Mouse (Mus musculus) frontal cortex, adult 2 months (tissue): Measurements from ENCODE around the gene Krtap4-1. TPM values are rescaled to one million over a fixed set of nuclear protein-coding genes. Genes with fewer than 3 reads are reported as not detected.
A peak's percentile ranks its signal among the peaks of the same experiment; 100 is the strongest.
"Not testable (repeated sequence)": the region's sequence is repeated elsewhere in the genome, so short reads cannot be mapped to it uniquely, and the experiment has no call there.

Source experiments
- DNase-seq, 2 experiments: peaks; one replicate each; pipeline ENCODE4 v3.0.0; 2022; ENCODE audit warnings: low spot score in 1 of 2; ENCODE audit errors: extremely low spot score in 1 of 2
- polyA plus RNA-seq: library from polyadenylated mRNA; depleted of rRNA; stranded (reverse); fragments of >200 nt; gene quantifications from 2 replicates; pipeline ENCODE4 v1.2.3, GENCODE M21; 2012; rRNA removed

The Krtap4-1 gene
- polyA plus RNA-seq, result not detected in 2 replicates

DNA sequence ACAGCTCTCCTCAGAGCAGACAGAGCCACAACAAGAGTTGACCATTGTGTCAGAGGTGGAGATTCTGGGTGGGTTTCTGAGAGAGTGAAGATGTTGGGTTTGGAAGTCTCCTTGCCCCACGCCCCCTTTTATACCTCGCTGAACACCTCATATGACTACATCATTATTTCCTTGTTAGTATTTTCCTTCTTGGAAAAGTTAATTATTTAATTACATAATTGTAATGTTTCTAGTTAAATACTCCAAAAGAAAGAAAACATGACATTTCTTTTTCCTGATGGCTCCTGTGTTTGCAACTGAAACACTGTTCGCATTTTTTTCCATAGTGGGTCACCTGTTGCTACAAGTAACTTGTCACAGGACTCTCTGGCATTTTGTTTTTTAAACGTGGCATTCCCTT, at the start of gene Krtap4-1:
Krtap4-1 (minus strand) TSS at position 101 of the 400 bp plus-strand sequence.
- DNase-seq, result no peak

DNA sequence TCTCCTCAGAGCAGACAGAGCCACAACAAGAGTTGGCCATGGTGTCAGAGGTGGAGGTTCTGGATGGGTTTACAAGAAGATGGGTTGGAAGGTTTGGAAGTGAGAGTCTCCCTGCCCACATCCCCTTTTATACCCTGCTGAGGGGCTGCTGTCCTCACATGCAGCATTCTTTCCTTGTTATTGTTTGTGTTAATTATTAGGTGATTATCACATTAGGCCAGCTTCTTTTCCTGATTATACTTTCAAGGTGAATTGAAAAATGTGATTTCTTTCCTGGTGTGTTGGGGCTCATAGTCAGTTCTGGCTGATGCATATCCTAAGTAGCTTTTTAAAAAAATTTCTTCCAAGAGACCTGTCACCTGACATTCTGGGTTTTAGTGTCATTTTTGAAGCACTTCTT, 37.8 kb upstream of the Krtap4-1 start, which contains the start of gene Krtap4-6:
Krtap4-6 (minus strand) TSS at position 101 of the 400 bp plus-strand sequence.
- DNase-seq, result no peak

DNA sequence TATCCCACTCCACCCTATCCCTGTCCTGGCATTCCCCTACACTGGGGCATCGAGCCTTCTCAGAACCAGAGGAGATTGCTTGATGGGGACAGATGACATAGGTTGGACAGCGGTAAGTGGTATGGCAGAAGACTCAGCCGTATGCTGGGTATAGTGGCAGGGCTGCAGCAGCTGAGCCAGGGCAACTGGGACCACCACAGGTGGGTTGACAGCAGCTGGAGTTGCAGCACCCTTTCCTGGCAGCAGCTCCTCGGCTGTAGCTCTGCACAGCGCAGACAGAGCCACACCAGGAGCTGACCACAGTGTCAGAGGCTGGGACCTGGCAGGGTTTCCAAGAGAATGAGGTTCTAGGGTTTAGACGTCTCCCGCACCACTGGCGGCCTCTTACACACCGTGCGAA, 34.8 kb upstream of the Krtap4-1 start:
- no peak for DNase-seq

DNA sequence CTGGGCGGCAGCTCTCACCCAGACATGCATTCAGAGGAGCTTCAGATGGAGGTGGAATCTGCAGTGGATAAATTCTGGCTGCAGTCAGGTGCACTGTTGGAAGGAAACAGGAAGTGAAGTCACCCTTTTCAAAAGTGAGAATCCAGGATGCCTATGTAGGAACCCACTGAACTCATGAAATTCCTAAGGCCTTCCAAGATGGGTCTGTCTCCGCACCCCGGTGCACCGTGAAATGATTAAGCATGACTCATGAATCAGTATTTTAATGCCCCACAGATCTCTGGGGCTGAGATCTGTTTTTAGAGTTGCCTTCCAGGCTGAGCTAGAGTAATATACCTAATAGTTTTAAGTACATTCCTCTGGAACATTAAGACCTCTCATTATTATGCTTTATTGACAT, 31.2 kb upstream of the Krtap4-1 start:
- no peak for DNase-seq

DNA sequence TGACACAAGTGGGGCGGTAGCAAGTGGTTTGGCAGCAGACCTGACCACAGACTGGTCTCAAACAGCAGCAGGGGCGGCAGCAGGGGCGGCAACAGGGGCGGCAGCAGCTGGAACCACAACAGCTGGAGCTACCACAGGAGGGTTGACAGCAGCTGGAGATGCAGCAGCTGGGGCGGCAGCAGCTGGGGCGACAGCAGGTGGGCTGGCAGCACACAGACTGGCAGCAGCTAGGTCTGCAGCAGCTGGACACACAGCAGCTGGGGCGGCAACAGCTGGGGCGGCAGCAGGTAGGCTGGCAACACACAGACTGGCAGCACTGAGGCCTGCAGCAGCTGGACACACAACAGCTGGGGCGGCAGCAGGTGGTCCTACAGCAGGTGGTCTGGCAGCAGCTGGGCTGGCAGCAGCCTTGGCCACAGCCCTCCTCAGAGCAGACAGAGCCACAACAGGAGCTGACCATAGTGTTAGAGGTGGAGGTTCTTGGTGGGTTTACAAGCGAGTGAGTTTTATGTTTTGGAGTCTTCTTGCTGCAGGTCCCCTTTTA, 30.5 kb upstream of the Krtap4-1 start, which contains the start of gene Gm11563:
Gm11563 (minus strand) TSS at position 494 of the 544 bp plus-strand sequence.
- DNase-seq, result not testable (repeated sequence)

DNA sequence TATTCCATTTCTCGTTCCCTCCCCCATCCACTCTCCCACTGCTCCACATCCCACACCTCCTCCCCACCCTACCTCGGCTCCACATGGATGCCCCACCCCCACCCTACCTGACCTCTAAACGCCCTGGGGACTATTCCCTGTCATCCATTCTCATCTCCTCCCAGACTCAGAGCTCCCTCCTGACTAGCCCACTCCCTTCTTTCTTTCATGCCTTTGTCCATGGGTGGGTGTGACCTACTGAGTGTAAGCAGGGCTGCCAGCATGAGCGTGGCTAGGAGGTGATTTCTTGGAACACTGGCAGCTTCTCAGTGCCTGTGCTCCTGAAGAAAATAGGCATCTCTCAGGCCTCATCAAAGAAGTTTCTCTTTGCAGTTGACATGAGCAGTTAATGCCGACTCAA, 29.0 kb upstream of the Krtap4-1 start:
- DNase-seq, result no peak

DNA sequence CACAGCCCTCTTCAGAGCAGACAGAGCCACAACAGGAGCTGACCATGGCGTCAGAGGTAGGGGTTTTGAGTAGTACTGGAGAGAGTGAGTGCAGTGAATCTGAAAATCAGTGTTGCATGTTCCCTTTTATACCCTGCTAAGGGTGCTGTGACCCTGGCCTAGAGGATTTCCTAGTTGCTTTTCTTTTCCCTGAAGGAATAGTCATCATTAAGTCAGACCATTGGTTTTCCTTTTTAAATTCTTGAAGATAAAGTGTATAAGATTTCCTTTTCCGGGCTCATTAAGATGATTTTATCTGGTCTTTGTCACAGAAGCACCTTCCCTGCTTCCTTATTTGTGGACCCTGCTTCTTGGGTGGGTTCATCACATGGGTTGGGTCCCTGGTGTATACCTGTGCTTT, 22.1 kb upstream of the Krtap4-1 start, which contains the start of gene Gm11555:
Gm11555 (minus strand) TSS at position 101 of the 400 bp plus-strand sequence.
- DNase-seq, result no peak

DNA sequence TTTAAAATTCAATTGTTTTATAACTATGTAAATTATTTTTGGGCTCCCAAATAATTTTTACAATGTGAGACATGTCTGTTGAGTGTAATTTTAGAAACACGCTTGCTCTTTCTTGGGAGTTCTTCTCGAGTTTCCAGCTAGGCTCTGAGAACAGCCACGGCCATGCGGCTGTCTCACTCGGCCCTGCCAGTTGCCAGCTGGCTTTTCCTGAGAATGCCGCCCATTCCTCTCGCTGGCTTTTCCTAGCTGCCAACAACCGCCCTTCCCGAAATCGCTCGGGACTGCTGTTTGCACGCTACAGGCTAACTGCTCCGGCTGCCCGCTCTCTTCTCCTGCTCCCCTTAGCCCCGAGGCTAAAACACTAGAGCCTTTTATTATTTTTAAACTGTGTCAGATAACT, 18.4 kb upstream of the Krtap4-1 start:
- peak in 1 of 2 experiments; percentile 42 for DNase-seq

DNA sequence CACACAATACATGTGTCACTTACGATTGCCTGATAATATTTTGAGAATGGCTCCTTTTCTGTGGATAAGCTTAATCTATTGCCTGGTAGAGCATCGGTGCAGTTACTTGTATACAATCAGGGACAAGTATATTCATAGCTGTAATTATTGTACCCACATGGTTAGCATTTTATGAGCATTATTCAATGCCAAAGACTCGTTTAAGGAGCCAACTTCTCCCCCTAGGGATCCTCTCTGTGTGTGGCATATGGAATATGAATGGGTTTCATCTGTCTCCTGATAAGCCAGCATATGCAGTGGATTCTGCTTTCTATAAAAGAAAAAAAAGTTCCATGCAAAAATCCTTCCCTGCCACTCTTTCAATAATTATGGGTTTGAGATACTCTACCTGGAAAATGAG, 16.3 kb upstream of the Krtap4-1 start:
- DNase-seq, result no peak

DNA sequence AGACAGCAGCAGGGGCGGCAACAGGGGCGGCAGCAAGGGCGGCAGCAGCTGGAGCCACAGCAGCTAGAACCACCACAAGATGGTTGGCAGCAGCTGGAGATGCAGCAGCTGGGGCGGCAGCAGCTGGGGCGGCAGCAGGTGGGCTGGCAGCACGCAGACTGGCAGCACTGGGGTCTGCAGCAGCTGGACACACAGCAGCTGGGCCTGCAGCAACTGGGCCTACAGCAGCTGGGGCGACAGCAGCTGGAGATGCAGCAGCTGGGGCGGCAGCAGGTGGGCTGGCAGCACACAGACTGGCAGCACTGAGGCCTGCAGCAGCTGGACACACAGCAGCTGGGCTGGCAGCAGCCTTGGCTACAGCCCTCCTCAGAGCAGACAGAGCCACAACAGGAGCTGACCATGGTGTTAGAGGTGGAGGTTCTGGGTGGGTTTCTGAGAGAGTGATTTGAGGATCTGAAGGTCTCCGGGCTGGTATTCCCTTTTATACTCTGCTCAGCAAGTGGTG, 15.6 kb upstream of the Krtap4-1 start, which contains the start of gene Krtap4-7:
Krtap4-7 (minus strand) TSS at position 455 of the 505 bp plus-strand sequence.
- DNase-seq, result not testable (repeated sequence)

DNA sequence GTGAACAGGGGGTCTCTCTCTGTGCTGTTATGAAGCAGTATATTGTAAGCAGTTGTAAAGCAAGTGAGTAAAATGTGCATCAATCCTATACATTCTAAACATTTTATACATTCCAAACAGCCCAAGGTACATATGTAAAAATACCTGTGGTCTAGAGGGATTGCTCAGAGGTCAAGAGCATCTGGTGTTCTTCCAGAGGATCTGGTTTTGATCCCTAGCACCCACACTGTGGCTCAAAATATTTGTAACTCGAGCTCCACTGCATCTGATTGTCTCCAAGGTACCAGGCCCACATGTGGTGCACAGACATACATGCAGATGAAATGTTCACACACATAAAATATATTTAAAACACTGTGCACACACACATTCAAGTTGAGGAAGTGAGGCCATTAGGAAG, 12.9 kb upstream of the Krtap4-1 start:
- DNase-seq, result no peak

DNA sequence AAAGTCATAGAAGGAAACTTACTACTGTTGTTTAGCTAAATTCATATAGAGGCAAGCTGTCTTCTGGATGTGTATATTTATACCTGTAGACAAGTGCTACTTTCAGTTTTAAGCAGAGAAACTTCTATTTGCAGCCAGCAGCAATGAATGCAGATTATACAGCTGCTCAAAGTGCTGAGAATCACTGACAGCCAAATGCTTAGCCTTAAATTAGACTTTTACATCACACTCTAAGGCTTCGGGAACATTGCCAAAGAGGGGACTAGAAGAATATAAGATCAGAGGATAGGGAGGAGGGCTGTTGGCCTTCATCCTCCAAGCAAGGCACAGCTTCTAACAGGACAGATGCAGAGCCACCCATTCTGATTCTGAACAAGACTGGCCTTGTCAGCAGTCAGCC, 9.0 kb upstream of the Krtap4-1 start:
- peak; percentile 3 to 42 for DNase-seq

DNA sequence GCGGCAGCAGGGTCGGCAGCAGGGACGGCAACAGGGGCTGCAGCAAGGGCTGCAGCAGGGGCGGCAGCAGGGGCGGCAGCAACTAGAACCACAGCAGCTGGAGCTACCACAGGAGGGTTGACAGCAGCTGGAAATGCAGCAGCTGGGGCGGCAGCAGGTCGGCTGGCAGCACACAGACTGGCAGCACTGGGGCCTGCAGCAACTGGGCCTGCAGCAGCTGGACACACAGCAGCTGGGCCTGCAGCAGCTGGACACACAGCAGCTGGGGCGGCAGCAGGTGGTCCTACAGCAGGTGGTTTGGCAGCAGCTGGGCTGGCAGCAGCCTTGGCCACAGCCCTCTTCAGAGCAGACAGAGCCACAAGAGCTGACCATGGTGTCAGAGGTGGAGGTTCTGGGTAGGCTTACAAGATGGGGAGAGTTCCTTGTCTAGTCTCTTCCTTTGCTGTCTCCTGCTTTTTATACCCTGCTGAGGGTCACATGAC, 6.7 kb upstream of the Krtap4-1 start, which contains the start of gene Krtap4-2:
Krtap4-2 (minus strand) TSS at position 432 of the 482 bp plus-strand sequence.
- DNase-seq, result no peak

DNA sequence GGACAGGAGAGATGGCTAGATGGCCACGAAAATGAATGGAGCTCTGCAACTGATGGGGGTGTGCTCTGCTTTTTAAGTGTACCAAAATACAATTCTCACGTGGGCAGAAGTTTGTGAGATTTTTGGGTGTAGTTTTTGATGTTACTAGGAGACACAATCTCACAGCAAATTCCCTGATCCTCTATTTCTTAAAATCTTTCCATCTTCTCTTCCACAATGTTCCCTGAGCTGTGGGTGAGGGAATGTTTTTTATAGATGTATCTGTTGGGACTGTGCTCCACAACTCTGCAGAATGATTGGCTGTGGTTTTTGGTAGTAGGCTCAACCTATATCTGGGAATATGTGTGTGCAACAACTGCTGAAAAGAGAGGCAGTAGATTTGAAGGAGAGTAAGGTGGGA, 5.3 kb upstream of the Krtap4-1 start:
- DNase-seq, result peak; percentile 25 to 61

DNA sequence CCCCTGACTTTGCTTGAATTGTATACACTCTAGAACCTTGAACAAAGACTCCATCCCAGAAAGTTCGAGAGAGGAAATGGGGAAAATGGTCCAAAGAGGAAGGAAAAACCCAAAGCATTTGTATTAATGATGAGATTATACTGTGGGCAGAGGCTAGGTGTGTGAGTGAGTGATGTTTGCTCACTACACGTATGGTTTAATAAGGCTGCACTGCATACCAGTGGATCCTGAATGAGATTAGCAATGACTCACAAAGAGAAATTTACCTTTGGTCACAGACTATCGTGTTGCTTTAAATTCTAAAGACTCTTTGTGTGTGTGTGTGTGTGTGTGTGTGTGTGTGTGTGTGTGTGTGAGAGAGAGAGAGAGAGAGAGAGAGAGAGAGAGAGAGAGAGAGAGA, 2.9 kb upstream of the Krtap4-1 start:
- DNase-seq, result no peak

DNA sequence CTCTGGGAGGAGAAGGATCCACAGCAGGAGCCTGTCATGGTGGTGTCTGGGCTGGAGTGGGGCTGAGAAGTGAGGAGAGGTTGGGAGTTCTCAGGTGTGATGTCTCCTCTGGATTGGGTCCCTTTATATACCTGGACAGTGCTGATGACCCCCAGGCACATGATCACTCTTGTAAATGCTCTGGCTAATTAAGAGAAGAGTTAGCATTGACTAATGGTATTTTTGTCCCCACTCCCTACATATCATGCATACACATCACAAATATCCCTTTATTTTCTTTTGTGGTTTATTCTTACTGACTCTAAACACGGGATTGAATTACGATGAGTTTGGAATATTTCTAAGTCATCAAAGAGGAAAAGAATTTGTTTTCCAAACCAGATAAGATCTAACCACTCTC, 7.7 kb downstream of the Krtap4-1 start, which contains the start of gene Gm11562:
Gm11562 (minus strand) TSS at position 101 of the 400 bp plus-strand sequence.
- no peak for DNase-seq

DNA sequence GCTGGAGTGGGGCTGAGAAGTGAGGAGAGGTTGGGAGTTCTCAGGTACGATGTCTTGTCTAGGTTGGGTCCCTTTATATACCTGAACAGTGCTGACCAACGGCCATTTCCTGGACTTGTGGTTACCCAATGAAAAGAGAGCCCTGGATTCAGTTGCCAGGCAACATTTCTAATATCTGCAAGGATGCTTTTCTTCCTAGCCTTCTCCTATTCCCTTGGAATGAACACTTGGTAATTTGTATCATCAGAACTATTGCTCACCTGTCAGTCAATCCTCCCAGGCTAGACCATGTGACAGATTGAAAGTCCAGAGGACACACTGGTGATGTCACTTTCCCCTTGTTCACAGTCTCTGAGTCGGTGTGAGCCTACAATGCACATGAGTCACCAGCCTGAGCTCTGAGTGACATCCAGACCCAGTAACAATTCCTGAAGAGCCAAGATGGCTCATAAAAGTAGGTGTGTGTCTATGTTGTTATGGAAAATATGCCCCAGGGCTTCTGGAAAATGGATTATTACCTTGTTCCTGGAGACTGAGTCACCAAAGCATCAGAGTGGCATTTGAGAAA, 13.2 kb downstream of the Krtap4-1 start, which contains the start of gene Krtap2-4:
Krtap2-4 (minus strand) TSS at position 51 of the 568 bp plus-strand sequence.
- DNase-seq, result no peak

DNA sequence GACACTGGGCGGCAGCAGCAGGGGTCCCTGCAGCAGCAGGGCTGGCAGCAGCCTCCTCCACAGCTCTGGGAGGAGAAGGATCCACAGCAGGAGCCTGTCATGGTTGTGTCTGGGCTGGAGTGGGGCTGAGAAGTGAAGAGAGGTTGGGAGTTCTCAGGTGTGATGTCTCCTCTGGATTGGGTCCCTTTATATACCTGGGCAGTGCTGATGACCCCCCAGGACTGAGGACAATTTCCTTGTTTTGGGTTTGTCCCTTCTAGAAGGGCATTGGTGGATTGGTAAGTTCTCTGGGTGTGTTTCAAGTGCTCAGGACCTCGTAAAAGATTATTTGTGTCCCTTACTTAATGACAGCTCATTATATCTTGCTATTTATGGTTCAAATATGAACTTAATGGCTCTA, 17.9 kb downstream of the Krtap4-1 start, which contains the start of gene Gm11937:
Gm11937 (minus strand) TSS at position 101 of the 400 bp plus-strand sequence.
- DNase-seq, result not testable (repeated sequence)

DNA sequence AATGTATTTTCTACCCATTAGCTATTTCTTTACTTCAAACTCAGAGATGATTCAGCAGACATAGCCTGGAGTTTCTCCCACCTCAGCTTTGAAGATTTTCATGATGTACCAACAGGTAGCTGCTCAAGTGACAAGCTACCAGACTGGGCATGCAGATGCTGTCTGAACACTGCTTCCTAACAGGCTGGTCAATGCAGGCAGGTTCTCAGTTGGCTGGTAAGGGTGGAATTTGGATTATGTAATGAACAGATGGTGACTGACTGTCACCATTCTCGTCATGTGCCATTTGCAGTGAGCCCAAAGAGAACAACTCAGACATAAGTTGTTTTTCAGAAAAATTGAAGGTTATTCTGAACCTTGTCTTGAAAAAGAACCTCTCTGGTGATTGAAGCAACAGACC, 18.9 kb downstream of the Krtap4-1 start:
- peak; percentile 46 to 61 for DNase-seq

DNA sequence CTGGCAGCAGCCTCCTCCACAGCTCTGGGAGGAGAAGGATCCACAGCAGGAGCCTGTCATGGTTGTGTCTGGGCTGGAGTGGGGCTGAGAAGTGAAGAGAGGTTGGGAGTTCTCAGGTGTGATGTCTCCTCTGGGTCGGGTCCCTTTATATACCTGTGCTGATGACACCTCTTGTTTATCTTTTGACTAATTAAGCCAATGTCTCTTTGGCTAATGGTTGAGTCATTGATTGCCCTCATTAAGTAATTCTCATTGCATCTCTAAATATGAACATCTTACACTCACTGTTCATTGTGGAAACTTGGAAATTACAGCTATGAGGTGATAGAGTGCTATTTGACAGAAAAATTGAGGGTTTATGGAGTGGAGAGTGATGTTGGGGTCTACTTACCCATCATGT, 24.8 kb downstream of the Krtap4-1 start, which contains the start of gene Gm11938:
Gm11938 (minus strand) TSS at position 101 of the 400 bp plus-strand sequence.
- DNase-seq, result not testable (repeated sequence)

DNA sequence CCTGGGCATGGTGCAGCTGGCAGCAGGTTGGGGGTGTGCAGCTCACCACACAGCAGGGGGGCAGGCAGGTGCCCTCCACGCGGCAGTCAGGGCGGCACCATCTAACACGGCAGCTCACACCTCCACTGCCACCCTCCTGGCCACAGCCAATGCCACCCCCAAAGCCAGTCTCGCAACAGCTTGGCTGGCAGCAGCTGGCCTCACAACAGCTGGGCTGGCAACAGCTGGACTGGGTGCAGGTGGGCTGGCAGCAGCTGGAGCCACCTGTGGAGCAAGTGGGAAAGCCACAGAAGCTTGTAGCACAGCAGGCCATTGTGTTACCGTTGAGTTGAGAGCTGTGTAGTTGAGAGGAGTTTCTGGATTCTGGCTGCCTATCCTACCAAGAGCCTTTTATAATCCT, 30.3 kb downstream of the Krtap4-1 start, which contains the start of gene Krtap9-3:
Krtap9-3 (minus strand) TSS at position 364 of the 400 bp plus-strand sequence.
- DNase-seq, result not testable (repeated sequence)
